Mouse (Mus musculus) CD4-positive, CD25-positive, alpha-beta regulatory T cell, adult 9 weeks (primary cell): ENCODE measurements around the gene Pkdrej. TPM values are rescaled to one million over a fixed set of nuclear protein-coding genes. Genes with fewer than 3 reads are reported as not detected.

Experiments used
- polyA plus RNA-seq: library from polyadenylated mRNA; unstranded; fragments of 100-300 nt; shearing (Covaris generic); gene quantifications from one replicate; pipeline ENCODE4 v1.2.1, GENCODE M21; 2017

Pkdrej gene
- polyA plus RNA-seq, result not detected

DNA sequence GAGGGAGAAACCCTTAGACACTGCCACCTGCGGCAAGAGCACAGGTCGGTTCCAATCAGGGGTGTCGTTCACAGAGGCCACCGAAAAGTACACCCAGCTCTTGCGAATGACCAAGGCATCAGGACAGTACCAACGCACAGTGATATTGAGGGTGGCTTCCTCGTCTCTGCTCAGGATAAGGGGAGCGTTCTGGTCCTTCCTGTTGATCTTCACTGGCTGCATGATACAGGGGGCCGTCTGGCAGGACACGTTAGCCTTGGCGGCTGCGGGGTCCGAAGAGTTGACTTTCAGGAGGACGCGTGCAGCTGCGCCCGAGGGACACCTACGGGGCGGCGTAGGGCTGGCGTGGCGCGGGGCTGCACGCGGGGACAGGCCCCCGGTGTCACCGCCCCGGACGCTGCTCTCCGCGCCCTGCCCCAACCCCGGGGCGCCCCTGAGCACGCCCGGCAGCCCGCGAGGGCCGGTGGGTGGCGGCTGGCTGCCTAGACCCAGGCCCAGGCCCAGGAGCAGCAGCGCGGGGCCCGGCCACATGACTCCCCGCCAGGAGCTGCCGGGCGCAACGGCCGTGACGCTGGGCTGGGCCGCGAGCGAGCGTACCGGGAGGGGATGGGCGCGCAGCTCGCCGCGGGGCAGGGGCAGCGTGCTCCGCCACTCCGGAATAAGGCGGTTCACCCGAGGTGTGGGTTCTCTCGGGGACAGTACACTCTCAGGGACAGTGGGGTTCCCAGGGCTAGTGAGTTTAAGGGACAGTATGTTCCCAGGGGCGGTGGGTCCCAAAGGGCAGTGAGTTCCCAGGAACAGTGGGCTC, at the start of gene Pkdrej:
Gene Pkdrej, minus strand, starts transcription at position 532 of the 808 bp plus-strand sequence.

DNA sequence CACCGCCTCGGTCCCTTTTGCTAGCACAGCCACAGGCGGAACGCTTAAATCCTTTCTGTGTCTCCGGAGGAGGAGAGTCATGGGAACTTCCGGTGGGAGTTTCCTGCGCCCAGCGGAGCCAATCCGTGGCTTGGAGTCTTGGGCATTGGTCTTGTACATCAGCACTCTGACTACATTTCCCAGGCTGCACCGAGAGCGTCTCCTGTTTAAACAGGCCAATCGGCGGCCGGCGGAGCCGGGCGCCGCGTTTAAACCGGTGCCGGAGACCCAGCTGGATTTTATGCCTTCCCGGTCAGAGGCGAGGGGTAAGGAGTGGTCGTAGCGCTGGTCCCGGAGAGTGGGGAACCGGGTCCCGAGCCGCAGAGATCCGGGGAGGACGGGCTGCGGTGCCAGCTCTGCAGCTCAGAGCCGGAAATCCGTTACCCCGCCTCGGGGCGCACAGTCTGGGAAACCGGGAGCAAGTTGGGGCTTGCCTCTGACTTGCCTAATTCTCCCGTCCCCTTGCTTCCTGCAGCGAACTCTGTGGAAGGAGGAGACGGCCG, 38.0 kb upstream of the Pkdrej start, which contains the start of gene Gtse1:
Gene Gtse1, plus strand, starts transcription at position 256 of the 542 bp plus-strand sequence.

DNA sequence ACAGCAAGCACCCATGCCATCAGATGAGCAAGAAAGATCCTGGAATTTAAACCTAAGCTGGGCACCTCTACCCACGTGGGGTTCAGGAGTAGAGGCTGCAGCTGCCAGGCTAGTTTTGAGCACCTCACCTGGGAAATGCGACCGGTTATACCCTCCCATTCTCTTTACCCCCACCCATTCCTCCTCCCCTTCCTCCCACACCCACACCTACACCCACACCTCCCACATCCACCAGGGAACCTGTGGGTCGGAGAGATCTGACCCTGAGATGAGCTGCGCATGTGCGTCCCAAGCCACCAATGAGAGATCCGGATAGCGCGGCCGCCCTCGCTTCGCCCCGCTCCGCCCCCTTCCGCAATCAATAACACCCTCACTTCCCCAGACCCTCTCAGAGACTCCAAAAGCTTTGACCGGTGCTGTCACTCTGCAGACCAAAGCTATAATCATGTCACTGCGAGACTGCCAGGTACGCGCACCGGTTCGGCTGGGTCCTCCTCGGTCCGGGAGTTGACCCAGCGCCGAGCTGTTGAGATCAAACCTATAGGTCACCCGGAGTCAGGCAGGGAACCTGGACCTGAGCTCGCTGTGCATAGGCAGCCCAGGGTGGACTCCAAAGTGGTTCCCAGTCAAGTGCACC, 10.5 kb upstream of the Pkdrej start, which contains the start of gene Ttc38:
Gene Ttc38, plus strand, starts transcription at position 353 of the 637 bp plus-strand sequence.

DNA sequence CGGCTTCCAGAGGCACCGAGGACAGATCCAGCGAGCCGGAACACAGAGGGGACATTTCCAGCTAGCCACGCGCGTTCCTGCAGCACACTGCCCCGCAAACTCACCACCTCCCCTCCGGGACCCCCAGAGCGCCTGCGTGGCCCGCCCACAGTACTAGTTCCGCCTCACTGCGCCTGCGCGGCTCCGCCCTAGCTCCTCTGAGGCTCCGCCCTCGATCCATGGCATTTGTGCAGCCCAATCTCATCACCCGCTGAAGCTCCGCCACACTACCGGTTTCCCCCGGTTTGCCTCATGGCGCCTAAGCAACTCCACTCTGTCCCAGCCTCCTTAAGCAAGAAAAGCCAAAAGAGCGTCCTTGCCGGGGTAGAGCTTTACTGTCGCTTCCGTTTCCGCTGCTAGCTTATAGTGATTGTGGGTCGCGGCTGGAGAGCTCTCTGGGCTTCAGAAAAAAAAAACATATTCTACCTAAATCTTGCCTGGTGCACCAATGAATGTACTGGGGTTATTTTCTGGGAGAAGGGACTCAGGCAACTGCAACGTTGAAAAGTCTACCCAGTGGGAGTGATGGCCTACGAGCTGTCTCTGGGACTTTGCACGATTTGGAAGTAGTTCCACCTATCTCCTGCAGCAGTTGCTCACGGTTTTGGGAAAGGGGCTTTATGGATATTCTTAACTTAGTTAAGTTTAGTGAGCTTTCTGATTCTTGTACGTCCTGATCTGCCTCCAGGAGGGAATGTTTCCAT, 9.8 kb downstream of the Pkdrej start, which contains the start of gene Cdpf1:
Gene Cdpf1, minus strand, starts transcription at position 163 of the 743 bp plus-strand sequence.

Other genes starting within 250 kb of the Pkdrej start
- not detected for gene Wnt7b, start 239.3 kb downstream of the Pkdrej start, polyA plus RNA-seq
- gene Ppara, start 86.8 kb downstream of the Pkdrej start, polyA plus RNA-seq, result not detected
- gene Cdpf1, start 10.0 kb downstream of the Pkdrej start, polyA plus RNA-seq, result 50.3 TPM
- 27.4 TPM for gene Ttc38, start 10.6 kb upstream of the Pkdrej start, polyA plus RNA-seq
- gene Gtse1, start 38.0 kb upstream of the Pkdrej start, polyA plus RNA-seq, result 5.3 TPM
- 59.0 TPM for gene Trmu, start 57.6 kb upstream of the Pkdrej start, polyA plus RNA-seq
- gene Celsr1, start 212.0 kb upstream of the Pkdrej start, polyA plus RNA-seq, result 1.6 TPM
- gene Gramd4, start 236.0 kb upstream of the Pkdrej start, polyA plus RNA-seq, result 25.6 TPM